Mouse (Mus musculus) lung, postnatal 0 days (tissue): ENCODE results near the gene Ap4b1.

Source experiments
- CTCF ChIP-seq: IDR thresholded peaks from 2 replicates; pipeline ENCODE4 v1.5.1; 2016; ENCODE audit warnings: antibody characterized with exemption, mild to moderate bottlenecking
- EP300 ChIP-seq: IDR thresholded peaks from 2 replicates; pipeline ENCODE4 v1.6.1; 2016; ENCODE audit warnings: antibody characterized with exemption, mild to moderate bottlenecking, control low read depth

DNA sequence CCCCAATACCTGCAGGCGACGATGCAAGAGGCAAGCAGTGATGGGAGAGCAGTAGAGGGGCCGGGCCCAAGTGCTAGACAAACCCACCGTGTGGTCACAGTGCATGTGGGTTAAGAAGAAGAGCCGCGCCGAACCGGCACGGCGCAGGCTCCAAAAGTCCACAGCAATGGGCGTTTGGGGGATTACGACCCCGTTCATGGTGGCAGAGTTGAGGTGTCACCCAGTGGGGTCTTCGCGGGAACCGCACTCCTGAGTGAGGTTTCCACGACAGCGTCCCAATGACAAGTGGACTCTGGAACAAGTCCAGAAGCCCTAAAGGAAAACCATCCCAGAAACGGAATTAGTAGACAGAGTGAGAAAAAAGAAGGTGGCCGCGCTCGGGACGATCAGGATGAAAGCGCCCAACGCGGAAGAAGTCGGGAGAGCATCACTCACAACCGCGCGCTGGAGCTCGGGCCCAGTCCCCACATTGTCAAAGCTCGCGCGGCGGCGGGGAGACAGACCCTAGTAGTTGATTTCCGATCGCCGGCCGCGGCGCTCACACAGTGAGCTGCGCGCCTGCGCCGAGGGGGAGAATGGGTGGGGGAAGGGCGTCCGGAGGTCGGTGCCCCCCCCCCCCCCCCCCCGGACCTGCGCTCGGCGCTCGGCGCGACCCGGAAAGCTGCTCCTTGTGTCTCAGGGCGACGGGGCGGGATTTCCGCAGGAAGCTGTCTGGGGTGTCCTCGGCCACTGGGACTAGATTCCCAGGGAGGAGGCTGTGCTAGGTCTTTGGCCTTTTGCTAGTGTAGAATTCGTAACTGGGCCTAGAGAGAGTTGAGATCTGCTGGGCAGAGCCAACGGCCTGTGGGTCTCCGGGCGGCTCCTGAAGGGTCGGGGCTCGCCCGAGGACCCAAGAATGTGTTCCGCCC lies at the start of gene Ap4b1, which contains the start of the genes Dclre1b and Gm43064:
- TF ChIP-seq CTCF (0 out of 2 replicates have a peak, but pooled peaks have one; percentile 1), EP300 (no peak)
